Mouse (Mus musculus) left cerebral cortex, adult 18-20 months (tissue): ENCODE data around the gene Wfdc1. TPM values are rescaled to one million over a fixed set of nuclear protein-coding genes. Genes with fewer than 3 reads are reported as not detected.

Source experiments
- DNase-seq, 2 experiments: peaks; one replicate each; pipeline ENCODE4 v3.0.0; 2021 to 2022; ENCODE audit warnings: low spot score in 2 of 2, mixed read lengths in 1 of 2
- long read RNA-seq, 2 experiments: library from polyadenylated mRNA; stranded (forward); transcript quantifications; one replicate each; pipeline ENCODE4 v2.0.0; 2021
- total RNA-seq, 2 experiments: library from RNA; stranded (reverse); gene quantifications; 2 replicates each; pipeline ENCODE4 v1.2.3; 2021

The Wfdc1 gene
- total RNA-seq, result 1 to 10 TPM; 8.3 to 10.0 TPM
- long read RNA-seq, experiment 1, transcript Wfdc1-201 (7 exons, 1,371 nt), result major isoform, 18 of 20 reads
- long read RNA-seq, experiment 1, partial matches to known transcripts, result 0 of 20 reads
- long read RNA-seq, experiment 1, other reads (novel, unspliced or antisense), result 2 of 20 reads
- long read RNA-seq, experiment 2, transcript Wfdc1-201 (7 exons, 1,371 nt), result major isoform, 8 of 9 reads
- long read RNA-seq, experiment 2, partial matches to known transcripts, result 0 of 9 reads
- long read RNA-seq, experiment 2, other reads (novel, unspliced or antisense), result 1 of 9 reads

DNA sequence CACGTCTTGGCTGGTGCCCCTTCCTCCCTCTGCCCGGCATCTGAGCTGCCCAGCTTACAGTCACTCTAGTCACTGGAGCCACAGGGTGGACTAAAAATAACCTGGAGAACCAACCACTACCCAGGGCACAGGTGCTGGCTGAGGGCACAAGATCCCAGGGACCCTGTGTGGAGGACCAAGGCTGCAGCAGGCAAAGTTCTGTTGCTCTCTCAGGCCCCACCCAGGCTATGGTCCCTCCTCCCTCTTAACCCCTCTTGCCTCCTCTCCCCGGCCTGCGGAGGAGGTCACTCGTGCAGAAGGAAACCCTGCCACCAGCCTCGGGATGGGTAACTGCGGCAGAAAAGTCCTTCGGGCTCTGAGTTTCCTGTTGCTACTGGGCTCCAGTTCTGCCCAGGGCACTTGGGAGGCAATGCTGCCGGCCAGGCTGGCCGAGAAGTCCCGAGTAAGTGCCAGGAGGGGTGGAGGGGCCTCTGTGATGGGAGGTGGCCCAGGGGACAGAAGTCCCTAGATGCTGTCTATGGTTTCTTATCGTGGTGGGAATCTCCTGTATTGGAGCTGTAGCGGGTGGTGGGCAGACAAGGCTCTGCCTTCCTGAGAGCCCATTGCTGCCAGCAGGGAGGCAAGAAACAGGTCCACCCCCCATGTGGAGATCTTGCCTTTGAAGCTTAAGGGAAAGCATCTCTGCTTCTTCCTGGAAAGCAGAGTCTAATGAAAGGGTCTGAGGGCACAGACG is at the start of gene Wfdc1:
Wfdc1 (plus strand) TSS at position 147 of the 733 bp plus-strand sequence.
- DNase-seq, result no peak

DNA sequence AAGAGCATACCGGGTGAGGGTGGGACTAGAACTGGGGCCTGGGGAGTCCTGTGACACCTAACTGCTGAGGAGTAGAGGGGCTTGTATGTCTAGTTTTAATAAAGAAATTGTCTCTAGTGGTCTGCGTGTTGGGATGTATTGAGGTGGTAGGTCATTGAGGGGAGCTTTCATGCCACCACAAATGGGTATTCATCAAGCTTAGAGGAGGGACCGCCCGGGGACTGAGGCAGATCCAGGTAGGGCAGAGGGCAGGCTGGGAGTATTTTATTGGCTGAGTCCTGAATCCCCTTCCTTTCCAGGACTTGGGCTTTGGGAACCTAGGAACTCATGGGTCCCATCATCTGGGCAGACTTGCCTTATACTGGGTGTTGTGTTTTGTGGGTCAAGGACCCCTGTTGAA is 49.4 kb upstream of the Wfdc1 start:
- no peak for DNase-seq

- DNase-seq, result no peak
Measured at GRCm38 (mm10) chr8:119617586-119617985, 48.6 kb upstream of the Wfdc1 start.

GRCm38 (mm10) chr8:119618887-119619286 is 47.3 kb upstream of the Wfdc1 start:
- no peak for DNase-seq

DNA sequence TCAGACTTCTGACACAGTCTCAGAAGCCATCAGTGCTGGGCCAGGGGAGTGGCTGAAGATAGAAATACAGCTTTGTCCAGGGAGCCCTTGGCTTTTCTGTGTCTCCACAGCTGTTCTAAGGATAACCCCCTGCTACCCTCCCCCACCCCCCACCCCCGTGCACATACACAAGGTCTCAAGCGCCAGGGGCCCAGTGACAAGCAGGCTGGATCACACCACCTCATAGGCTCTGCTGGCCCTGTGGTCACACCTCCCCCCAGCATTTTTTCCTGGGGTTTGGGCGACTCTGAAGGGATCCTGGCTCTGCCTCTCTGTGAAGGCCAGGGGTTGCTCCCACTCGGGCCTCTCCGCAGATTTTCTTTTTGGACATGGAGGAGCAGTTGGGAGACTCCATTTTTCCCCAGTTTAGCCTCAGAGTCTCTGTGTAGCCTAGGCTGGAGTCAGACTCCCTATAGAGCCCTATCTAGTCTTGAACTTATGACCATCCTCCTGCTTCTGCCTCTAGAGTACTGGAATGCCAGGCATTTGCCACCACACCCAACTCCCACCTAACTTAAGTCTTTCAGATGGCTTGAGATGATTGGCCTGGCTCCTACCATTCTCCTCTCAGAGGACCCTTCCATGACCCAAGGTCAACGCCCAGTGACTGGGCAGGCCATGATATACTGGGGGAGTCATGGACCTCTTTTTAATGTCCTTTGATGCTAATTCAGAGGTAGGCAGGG is 45.9 kb upstream of the Wfdc1 start:
- DNase-seq, result no peak

DNA sequence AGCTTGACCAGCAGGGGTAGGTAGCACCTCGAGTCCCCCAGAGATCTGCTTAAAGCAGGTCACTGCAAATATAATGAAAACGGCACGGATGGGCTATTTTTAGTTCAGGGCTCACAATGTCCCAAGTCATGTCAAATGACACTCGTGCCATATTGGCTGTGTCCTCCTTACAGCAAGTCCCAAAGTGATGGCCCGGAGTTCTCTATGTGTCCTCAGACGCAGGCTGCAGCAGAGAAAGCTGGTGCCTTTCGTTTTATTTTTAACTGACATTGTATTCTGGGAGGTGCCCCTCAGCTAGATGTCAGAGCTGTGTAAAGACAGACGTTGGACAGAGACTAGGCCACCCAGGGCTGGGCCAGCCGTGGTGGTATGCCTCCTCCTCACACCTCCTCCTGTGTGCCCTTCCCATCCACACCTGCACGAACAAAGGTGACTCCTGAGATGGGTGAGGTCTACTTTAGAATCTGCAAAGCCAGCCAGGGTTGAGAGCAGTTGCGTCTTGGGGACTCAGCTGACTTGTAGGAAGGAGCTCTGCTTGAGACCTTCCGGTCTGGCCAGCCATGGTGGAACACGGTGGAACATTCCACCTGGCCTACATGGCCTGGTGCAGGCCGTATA is 45.2 kb upstream of the Wfdc1 start:
- DNase-seq, result no peak

DNA sequence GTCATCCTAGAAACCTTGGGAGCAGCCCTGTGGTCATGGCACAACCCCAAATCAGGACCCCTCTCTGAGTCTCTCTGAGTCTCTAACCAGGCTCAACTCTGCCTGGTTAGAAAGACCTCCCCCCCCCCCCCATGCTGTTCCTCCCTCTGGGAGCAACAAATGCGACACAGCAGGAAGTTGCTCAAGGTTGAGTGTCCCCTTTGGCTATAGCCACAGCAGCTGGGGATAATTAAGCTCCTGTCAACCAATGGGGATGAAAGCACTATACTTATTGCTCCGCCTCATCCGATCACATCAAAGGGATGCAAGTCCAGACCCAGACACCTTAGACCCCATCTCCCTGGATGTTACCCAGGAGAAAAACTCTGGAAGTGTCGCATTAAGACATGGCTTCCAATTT is 43.6 kb upstream of the Wfdc1 start:
- DNase-seq, result no peak

- DNase-seq, result no peak
Measured at GRCm38 (mm10) chr8:119623061-119623460, 43.1 kb upstream of the Wfdc1 start.

GRCm38 (mm10) chr8:119623744-119624143 is 42.4 kb upstream of the Wfdc1 start:
- no peak for DNase-seq

- no peak for DNase-seq
Measured at GRCm38 (mm10) chr8:119624916-119625315, 41.2 kb upstream of the Wfdc1 start.

- DNase-seq, result no peak
Measured at GRCm38 (mm10) chr8:119625788-119626187, 40.4 kb upstream of the Wfdc1 start.

DNA sequence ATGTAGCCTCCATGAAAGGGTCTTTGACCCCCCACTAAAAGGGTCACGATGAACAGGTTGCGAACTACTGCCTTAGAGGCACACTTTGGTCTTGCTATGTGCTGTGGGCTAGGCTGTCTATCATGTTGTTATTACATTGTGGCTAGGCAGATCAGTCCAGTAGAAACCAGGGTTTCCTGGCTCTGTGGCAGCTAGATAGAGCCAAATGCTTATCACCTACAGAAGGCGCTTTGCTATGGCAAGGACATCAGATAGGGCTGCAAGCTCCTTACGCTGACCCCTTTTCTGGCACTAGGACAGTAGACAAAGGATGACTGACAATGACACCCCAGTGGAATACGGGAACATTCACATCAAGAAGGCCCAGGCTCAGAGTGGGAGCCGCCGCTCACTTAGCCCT is 39.0 kb upstream of the Wfdc1 start:
- DNase-seq, result no peak

- no peak for DNase-seq
Measured at GRCm38 (mm10) chr8:119627613-119628359, 38.4 kb upstream of the Wfdc1 start.

DNA sequence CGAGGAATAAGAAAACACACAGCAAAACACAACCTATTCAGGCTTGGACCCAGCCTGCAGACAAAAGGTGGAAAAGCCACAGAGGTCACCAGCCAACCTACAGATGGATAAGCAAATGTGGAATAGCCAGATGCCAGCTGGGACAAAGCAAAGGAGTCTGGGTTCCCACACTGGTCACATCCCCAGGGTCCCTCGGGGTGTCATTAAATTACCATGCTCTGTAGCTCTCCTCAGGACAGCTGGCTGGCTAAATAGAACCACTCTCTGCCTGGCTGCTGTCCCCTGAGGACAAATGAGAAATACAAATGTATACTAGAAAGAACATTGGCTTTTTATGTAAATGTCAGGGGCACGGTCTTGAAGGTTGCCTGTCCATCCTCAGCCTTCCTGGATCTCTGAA is 35.3 kb upstream of the Wfdc1 start:
- no peak for DNase-seq

DNA sequence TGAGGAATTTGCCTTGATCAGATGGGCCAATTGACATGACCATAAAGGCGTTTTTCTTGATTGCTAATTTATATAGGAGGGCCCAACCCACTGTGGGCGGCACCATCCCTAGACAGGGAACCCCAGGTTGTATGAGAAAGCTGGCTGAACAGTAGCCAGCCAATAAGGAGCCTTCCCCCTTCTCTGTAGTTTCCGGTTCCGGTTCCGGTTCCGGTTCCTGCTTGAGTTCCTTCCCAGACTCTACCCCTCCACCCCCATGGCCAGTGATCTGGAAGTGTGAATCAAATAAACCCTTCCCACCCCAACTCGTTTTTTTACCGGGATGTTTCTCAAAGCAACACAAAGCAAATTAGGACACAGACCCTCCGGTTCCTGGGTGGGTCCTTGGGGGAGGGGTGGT is 33.9 kb upstream of the Wfdc1 start:
- no peak for DNase-seq

DNA sequence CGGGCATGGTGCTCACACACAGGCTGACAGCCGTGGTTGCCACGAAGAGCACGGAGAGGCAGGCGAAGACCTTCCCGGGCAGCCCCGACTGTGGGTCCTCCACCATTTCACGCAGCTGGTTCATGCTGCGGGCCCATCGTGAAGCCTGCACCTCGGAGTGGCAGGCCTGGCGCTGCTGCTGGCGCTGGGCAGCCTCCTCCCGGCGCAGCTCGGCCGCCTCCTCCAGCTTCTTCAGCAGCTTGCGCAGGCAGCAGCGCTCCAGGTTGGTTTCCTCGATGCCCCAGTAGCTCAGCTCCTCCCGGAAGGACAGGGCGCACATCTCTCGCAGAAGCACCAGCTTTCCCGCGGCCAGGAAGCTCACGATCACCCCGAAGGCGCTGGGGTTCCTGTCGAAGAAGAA is 33.3 kb upstream of the Wfdc1 start:
- DNase-seq, result no peak

GRCm38 (mm10) chr8:119634616-119635336 is 31.4 kb upstream of the Wfdc1 start:
- DNase-seq, result peak; percentile 19 to 37

DNA sequence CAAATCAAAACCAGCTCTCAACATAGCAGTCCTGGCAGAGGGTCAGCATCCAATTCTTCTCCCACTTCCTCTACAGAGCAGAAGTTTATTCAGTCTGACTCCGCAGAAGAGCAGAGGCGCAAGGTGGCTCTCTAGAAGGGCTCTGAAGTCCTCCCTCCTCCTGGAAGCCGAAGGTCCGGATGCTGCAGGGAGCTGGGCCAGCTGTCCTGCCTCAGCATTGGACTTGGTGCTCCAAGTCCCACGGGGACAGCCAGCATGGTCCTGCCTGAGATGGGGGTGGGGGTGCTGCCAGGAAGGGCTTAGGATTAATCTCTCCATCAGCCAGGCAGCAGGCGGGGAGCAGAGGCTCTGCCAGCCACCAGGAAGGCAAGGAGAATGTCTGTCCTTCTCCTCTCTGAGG is 30.8 kb upstream of the Wfdc1 start, which contains the start of gene Kcng4:
Kcng4 (minus strand) TSS at position 303 of the 400 bp plus-strand sequence.
- no peak for DNase-seq

- DNase-seq, result no peak
Measured at GRCm38 (mm10) chr8:119635958-119636357, 30.2 kb upstream of the Wfdc1 start.

GRCm38 (mm10) chr8:119636766-119637165 is 29.4 kb upstream of the Wfdc1 start:
- no peak for DNase-seq
